Mouse (Mus musculus): ENCODE results near the gene Ctf1. TPM values are rescaled to one million over a fixed set of nuclear protein-coding genes. Genes with fewer than 3 reads are reported as not detected.

Gene Ctf1
- total RNA-seq (2021), result 1 to 10 TPM; 5.0 to 6.0 TPM
- long read RNA-seq, experiment 1, transcript Ctf1-204 (3 exons, 784 nt), result major isoform, 10 of 17 reads
- long read RNA-seq, experiment 1, transcript Ctf1-201 (3 exons, 1,352 nt), result minor isoform, 5 of 17 reads
- long read RNA-seq, experiment 1, partial matches to known transcripts, result 0 of 17 reads
- long read RNA-seq, experiment 1, other reads (novel, unspliced or antisense), result 2 of 17 reads
- long read RNA-seq, experiment 2, transcript Ctf1-204 (3 exons, 784 nt), result major isoform, 10 of 16 reads
- long read RNA-seq, experiment 2, partial matches to known transcripts, result 0 of 16 reads
- long read RNA-seq, experiment 2, other reads (novel, unspliced or antisense), result 3 of 16 reads

- DNase-seq, result peak; percentile 69 to 82
- intact Hi-C loops (cut with DNase I), result no loop called here
Measured at GRCm38 (mm10) chr7:127712461-127713385, at the start of gene Ctf1. Gene Ctf1 (plus strand): TSS chr7:127712736.

- intact Hi-C loops (cut with DNase I), result no loop called here
- no peak for DNase-seq
Measured at GRCm38 (mm10) chr7:127662926-127663325, 49.6 kb upstream of the Ctf1 start.

GRCm38 (mm10) chr7:127666066-127666654 lies 46.4 kb upstream of the Ctf1 start:
- no peak for DNase-seq

GRCm38 (mm10) chr7:127666679-127667078 lies 45.9 kb upstream of the Ctf1 start:
- DNase-seq, result no peak
- intact Hi-C loops (cut with DNase I), result no loop called here

More at GRCm38 (mm10) chr7:127666066-127666654, 46.4 kb upstream of the Ctf1 start:
- intact Hi-C loops (cut with DNase I), result no loop called here

GRCm38 (mm10) chr7:127667171-127667570 lies 45.4 kb upstream of the Ctf1 start:
- intact Hi-C loops (cut with DNase I), result no loop called here

GRCm38 (mm10) chr7:127671880-127672774 lies 40.4 kb upstream of the Ctf1 start:
- intact Hi-C loops (cut with DNase I), result no loop called here
- DNase-seq, result no peak

More at GRCm38 (mm10) chr7:127667171-127667570, 45.4 kb upstream of the Ctf1 start:
- no peak for DNase-seq

GRCm38 (mm10) chr7:127672776-127673175 lies 39.8 kb upstream of the Ctf1 start:
- no peak for DNase-seq
- intact Hi-C loops (cut with DNase I), result no loop called here

- intact Hi-C loops (cut with DNase I), result loop anchor here (1.0 kb wide), 4 partner anchors 16 to 86 kb away; partner anchors contain the start of gene Fbxl19
Measured at GRCm38 (mm10) chr7:127674977-127675376, 37.6 kb upstream of the Ctf1 start.

GRCm38 (mm10) chr7:127675391-127675811 lies 37.1 kb upstream of the Ctf1 start:
- no peak for DNase-seq
- intact Hi-C loops (cut with DNase I), result loop anchor here (1.0 kb wide), 4 partner anchors 16 to 86 kb away; partner anchors contain the start of gene Fbxl19

More at GRCm38 (mm10) chr7:127674977-127675376, 37.6 kb upstream of the Ctf1 start:
- DNase-seq, result peak; percentile 86 to 93

GRCm38 (mm10) chr7:127677077-127677476 lies 35.5 kb upstream of the Ctf1 start:
- intact Hi-C loops (cut with DNase I), result no loop called here

GRCm38 (mm10) chr7:127677609-127678008 lies 34.9 kb upstream of the Ctf1 start:
- intact Hi-C loops (cut with DNase I), result no loop called here

More at GRCm38 (mm10) chr7:127677077-127677476, 35.5 kb upstream of the Ctf1 start:
- peak; percentile 23 to 58 for DNase-seq

GRCm38 (mm10) chr7:127678811-127679210 lies 33.7 kb upstream of the Ctf1 start:
- no peak for DNase-seq
- intact Hi-C loops (cut with DNase I), result no loop called here

More at GRCm38 (mm10) chr7:127677609-127678008, 34.9 kb upstream of the Ctf1 start:
- DNase-seq, result no peak

GRCm38 (mm10) chr7:127680541-127680940 lies 32.0 kb upstream of the Ctf1 start:
- DNase-seq, result no peak
- intact Hi-C loops (cut with DNase I), result no loop called here

GRCm38 (mm10) chr7:127681888-127682553 lies 30.5 kb upstream of the Ctf1 start:
- no peak for DNase-seq
- intact Hi-C loops (cut with DNase I), result no loop called here

GRCm38 (mm10) chr7:127685304-127686018 lies 27.1 kb upstream of the Ctf1 start:
- intact Hi-C loops (cut with DNase I), result no loop called here
- DNase-seq, result peak in 1 of 2 experiments; percentile 25

- DNase-seq, result no peak
- intact Hi-C loops (cut with DNase I), result no loop called here
Measured at GRCm38 (mm10) chr7:127686740-127687449, 25.6 kb upstream of the Ctf1 start.

GRCm38 (mm10) chr7:127688935-127689334 lies 23.6 kb upstream of the Ctf1 start:
- DNase-seq, result no peak
- intact Hi-C loops (cut with DNase I), result no loop called here

Data from heart, postnatal 14 days (tissue).